Mouse (Mus musculus) CD4-positive, CD25-positive, alpha-beta regulatory T cell, adult 2 months (primary cell): ENCODE data around the gene Atg4d.
"Not testable (repeated sequence)": the region's sequence is repeated elsewhere in the genome, so short reads cannot be mapped to it uniquely, and the experiment has no call there.

Experiments
- DNase-seq: peaks from one replicate; pipeline ENCODE4 v3.0.0-alpha.2; 2012; ENCODE audit warnings: low read depth, low spot score

Gene Atg4d

DNA sequence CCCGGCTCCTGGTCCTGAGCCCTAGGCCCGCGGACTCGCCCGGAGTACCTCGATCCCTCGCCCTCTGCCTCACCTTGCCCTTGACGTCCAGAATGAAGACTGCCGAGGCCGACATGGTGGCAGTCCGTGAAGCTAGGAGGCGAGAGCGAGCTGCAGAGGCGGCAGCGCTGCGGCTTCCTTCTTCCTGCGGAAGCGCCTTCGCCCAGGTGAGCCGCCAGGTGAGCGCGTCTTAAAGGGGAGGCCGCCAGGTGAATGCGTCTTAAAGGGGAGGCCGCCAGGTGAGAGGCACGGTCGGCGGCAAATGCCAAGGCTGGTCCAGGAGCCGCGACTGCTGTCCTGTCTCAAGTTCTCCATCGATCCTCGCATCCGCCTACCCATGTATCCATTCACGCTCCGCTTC is 47.0 kb downstream of the Atg4d start, which contains the start of gene Ap1m2:
Gene Ap1m2 (minus strand): TSS at position 204 of the 400 bp plus-strand sequence.
- no peak for DNase-seq

DNA sequence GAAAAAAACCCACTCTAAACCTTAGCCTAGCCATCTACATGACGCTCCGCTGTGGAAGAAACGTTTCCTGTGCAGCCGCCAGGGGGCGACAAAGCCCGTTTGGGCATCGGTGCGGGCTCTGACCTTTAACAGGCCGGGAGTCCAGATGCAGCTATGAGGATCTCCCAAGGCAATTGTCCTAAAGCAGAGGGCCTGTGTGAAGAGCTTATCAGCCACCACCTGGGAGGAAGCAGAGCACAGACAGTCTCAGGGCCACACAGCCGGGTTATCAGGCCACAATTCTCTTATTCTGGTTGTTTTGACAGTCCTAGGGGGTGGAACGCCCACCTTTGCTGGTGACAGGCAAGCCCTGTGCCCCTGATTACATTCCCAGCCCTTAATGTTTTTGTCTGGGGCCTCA is 48.3 kb downstream of the Atg4d start:
- peak; percentile 90 for DNase-seq

DNA sequence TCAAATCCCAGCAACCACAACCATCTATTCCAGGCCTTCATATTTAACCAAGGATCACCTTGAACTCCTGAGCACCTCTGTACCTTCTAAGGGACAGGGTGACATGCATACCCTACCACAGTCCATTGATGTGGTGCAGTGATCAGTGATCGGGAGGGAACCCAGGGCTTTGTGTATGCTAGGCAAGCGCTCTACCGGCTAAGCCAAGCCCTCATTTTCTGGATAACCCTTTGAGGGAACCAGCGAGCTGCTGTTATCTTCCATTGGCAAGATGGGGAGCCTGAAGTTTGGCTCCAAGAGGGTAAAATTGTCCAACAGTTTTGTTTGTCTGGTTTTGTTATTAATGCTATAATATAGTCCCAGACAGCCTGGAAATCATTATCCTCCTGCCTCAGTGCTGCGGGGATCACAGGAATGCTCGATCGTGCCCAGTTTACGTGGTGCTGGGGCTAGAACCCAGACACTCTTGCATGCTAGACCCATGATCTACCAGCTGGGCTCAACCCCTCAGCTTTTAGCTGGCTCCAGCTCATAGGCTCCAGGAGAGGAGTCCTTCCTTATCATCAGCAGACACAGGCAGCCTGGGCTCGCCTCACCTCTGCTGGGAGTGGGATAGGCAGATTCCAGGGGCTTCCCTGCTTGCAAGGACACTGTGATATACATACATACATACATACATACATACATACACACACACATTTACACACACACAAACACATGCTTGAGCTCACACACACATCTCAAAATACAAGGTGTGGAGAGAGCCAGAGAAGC is 49.5 kb downstream of the Atg4d start:
- DNase-seq: no peak

DNA sequence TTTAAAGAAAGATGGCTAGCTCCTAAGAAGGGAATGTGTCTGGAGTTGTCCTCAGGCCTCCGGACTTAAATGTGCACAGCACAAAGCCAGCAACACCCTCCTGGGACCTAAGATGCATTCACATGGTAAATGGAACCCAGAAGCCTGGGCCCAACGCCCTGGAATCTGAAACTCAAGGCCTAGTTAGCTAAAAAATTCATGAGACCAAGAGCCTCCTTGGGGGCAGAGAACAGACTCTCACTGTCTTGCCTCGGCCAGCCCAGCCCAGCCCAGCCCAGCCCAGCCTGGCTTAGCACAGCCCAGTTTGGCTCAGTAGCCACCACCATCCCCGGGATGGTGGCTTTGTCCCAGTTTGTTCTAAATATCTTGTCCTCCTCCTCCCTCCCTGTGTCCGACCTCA is 50.3 kb downstream of the Atg4d start:
- no peak for DNase-seq

DNA sequence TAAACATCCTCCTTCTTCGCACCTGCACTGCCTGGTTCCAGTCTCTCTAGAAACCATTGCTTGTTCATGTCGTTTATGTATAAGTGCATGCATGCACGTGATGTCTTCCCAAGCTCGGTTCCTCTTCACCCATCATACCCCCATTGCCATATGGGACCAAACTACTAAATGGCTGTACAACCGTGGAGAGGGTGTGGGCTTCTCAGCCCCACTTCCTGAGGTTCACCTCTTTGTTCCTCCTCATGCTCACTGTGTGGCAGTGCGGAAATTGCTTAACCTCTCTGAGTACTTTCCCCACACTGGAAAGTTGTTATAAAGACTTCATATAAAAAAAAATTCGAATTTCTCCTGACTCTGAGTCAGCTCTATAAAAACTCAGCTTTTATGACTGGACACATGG is 51.6 kb downstream of the Atg4d start:
- DNase-seq: peak; percentile 62

DNA sequence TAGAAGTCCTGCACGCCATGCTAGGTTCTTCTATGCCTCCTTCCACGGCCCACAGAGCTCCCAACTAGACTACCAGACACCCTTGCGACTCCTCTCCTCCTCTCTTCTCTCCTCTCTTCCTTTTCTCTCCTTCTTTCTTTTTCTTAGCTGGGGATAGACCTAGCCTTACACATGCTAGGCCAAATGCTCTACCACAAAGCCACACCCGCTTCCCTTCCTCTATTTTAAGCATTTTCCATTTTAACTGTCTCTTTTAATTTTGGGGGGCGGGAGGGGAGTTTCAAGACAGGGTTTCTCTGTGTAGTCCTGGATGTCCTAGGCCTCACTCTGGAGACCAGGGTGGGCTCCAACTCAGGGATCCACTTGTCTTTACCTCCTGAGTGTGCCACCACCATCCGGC is 53.7 kb downstream of the Atg4d start:
- DNase-seq: no peak

DNA sequence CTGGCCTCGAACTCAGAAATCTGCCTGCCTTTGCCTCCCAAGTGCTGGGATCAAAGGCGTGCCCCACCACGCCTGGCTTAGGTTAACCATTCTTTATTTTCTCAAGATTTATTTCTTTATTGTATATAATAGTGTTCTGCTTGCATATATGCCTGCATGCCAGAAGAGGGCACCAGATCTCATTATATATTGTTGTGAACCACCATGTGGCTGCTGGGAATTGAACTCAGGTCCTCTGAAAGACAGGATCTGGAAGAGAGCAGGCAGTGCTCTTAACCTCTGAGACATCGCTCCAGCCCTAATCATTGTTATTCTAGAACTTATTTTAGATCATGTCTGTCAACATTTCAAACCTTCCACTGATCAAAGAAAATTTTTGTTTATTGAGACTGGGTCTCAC is 54.4 kb downstream of the Atg4d start:
- DNase-seq: peak; percentile 36

DNA sequence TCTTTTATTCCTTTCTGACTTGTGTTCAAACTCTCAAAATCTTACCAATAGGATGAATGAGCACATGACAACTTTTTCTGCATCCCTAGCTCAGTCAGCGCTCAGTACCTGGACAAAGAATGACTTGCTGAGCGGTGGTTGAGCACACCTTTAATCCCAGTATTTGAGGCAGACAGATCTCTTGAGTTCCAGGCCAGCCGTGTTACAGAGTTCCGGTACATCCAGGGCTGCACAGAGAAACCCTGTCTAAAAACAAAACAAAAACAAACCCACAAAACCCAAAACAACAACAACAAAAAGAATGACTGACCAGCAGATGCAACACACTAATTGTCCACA is 55.2 kb downstream of the Atg4d start:
- no peak for DNase-seq

DNA sequence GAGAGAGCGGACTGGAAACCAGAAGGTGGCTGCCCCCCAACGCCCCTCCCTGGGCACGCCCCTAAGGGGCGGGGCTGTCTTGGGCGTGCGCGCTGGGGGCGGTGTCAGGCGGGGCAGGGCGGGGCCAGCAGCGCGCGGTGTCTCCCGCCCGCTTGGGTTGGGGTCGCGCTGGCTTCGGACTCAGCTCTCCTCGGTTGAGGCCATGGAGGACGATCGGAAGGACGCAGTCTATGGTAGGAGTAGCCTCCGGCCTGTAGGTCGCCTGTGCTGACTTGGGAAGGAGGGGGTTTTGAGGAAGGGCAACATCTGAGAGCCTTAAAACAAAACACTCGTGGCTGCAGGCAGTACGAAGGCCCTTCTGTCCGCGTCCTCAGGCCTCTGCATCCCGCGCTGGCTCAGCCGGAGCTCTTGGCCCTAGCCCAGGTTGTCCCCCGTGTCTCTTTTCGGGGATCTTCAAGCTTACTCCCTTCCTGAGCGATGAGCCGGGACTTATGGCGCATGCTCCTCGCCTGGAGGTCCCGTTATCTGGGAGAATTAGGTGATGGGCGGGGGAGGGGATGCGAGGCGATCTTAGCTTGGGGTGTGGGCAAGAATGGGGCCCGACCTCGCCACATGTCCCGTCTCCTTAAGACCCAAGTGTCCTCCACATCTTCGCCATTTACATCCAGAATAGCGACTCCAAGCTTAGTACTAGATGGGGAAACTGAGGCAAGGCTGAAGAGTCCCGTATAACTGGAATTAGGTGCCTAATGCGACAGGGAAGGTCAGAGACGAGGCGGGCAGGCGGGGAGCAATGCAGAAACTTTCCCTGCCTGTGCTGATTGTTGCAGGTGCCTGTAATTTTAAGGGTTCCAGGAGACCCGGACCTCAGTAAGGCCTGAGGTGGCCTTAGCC is 55.8 kb downstream of the Atg4d start, which contains the start of gene Slc44a2:
Gene Slc44a2 (plus strand): TSS at position 80 of the 894 bp plus-strand sequence.
- DNase-seq: peak; percentile 90

DNA sequence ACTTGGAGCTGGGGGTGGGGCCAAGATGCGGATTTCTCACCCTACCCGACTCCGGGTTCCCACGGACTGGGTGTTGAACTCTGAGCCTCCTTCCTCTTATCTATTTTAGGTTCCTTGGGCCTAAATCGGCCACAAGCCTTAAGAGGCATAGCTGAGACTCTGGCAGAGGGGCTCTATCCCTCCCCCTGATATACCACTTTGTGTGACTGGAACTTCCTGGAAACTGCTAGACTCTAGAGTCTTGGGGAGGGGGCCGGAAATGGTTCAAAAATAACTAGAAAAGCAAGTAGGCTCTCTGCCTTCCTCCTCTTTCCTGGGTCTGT is 56.4 kb downstream of the Atg4d start:
- DNase-seq: peak; percentile 71

DNA sequence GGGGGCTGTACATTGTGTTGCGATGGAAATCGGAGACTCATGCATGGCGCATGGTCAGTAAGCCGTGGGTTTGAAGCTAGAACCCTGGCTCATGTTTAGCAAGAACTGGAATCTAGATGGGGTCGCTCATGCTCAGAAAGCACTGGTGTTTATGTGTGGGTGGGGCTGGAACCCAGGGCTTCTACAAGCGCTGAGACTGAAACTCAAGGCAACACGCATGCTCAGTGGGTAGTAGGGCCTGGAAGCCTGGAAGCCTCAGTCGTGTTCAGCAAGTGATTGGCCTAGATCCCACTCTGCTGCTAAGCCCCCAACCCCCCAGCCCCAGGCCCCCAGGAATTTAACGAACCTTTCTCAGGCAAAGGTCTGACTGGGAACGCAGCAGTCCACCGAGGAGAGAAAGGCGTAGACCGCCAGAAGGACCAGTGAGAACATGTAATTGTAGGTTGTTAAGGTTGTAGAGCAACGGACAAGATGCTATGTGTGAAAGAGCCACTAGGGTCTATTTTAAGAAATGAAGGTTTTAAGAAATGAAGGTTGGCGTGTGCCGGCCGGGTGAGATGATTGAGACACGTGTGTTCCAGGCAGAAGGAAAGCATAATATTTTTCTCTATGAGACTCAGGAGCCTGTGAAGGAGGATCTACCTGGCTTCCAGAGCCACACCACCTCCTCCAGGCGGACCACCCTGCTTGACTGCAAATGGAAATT is 57.3 kb downstream of the Atg4d start:
- DNase-seq: peak; percentile 78

DNA sequence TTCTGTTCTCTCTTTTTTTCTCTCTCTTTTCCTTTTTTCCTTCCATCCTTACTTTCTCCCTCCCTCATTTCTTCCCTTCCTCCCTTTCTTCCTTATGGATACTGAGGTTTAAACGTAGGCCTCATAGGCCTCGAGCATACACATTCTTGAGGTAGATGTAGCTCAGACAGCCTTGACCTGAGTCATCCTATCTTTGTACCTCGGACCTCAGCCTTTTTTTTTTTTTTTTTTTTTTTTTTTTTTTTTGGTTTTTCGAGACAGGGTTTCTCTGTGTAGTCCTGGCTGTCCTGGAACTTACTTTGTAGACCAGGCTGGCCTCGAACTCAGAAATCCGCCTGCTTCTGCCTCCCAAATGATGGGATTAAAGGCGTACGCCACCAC is 57.8 kb downstream of the Atg4d start:
- not testable (repeated sequence) for DNase-seq

DNA sequence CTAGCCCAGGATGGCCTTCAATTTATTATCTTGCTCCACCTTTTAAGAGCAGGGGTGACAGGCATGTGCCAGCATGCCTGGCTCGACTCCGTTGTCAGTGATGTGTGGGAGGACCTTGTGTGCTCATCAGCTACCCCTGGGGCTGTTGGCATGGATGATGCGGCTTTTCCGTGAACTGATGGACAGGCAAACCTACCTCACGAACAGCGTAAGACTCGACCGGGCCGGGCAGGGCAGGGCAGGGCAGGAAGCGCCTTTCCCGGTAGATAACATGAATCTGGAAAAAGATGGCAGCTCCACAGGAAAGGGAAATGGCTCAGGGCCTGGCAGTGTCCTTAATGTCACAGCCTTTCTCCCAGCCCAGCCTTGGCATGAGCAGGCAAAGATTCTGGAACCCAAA is 59.2 kb downstream of the Atg4d start:
- DNase-seq: peak; percentile 40
